Mouse (Mus musculus): ENCODE measurements at regions not wholly inside any gene's neighbourhood (a gene's known extent, or its start where the extent isn't known, plus 50 kb on each side); places are given as distances from the start of the nearest gene placed in this dataset.
A peak's percentile ranks its signal among the peaks of the same experiment; 100 is the strongest.

DNA sequence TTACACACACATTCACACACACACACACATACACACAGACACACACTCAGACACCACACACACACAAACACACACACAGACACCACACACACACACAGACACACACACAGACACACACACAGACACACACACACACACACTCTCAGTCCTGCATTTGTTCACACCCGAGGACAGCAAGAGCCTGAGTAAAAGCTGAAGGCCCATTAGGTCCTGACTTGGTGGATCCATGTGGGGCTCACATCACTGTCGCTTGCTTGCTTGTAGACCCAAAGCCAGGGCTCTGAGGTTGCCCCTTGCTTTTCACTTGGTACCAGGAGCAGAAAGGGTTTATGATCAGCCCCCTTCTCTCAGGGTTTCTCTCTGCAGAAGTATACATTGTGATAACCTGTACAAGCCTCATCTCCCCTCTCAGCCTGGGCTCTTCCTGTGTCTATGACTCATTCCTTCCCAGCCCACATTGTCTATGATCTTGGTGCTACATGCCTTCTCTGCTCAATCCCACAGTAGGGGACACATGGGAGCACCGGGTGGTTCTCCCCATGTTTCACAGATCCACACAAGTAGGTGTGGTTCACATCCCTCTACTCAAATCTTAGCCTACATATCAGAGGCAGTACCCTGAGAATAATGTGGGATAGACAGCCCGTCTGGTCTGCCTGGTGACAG lies 378.8 kb downstream of the Fam19a5 start:
- DNase-seq = no peak
- Histone ChIP-seq H3K4me3 (replicated peaks; ENCODE audit: extremely low read depth, low read depth, low read length) (no peak overlapping the region), H3K4me1 (ENCODE audit: control insufficient read depth, insufficient read depth, low read length) (no peaks in the 10 kb centered on the region)
- 63% methylated on average over 4 of the region's 4 CpGs for WGBS
- TF ChIP-seq POLR2A (IDR thresholded peaks at IDR 0.05; ENCODE audit: borderline replicate concordance, extremely low read depth, low read depth, low read length) (no peak), CTCF (IDR thresholded peaks at IDR 0.05; ENCODE audit: insufficient read depth, low read length) (no peak)

DNA sequence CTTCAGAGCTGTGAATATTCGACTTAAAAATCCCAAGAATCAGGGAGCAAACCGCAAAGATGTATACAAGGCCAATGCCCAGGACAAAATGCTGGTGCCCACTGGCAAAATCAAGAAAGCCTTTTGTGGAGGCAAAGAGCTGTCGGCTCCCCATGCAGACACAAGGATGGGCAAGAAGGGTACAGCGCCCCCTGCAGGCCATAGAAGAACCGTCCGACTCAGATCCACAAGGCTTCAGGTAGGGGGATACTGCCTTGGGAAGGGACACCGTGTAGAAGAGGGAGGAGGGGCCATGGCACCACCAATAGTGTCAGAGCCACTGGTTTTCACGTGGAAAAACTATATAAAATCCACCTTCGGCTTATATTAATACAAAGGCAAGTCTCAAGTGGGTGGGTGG lies 379.8 kb downstream of the Fam19a5 start:
- H3K4me1 ChIP-seq (ENCODE audit: control insufficient read depth, insufficient read depth, low read length) = no peaks in the 10 kb centered on the region
- TF ChIP-seq POLR2A (IDR thresholded peaks at IDR 0.05; ENCODE audit: borderline replicate concordance, extremely low read depth, low read depth, low read length) (no peak), CTCF (IDR thresholded peaks at IDR 0.05; ENCODE audit: insufficient read depth, low read length) (no peak)
- no peak overlapping the region for H3K4me3 ChIP-seq (replicated peaks; ENCODE audit: extremely low read depth, low read depth, low read length)
- DNase-seq = no peak
- WGBS = 41% methylated on average over 9 of the region's 9 CpGs

GRCm38 (mm10) chr15:87936041-87936440 lies 391.9 kb downstream of the Fam19a5 start:
- Histone ChIP-seq H3K4me3 (replicated peaks; ENCODE audit: extremely low read depth, low read depth, low read length) (no peak overlapping the region), H3K4me1 (ENCODE audit: control insufficient read depth, insufficient read depth, low read length) (no peaks in the 10 kb centered on the region)
- 65% methylated on average over 6 of the region's 6 CpGs for whole genome bisulfite sequencing
- TF ChIP-seq POLR2A (IDR thresholded peaks at IDR 0.05; ENCODE audit: borderline replicate concordance, extremely low read depth, low read depth, low read length) (no peak), CTCF (IDR thresholded peaks at IDR 0.05; ENCODE audit: insufficient read depth, low read length) (no peak)
- no peak for DNase-seq

DNA sequence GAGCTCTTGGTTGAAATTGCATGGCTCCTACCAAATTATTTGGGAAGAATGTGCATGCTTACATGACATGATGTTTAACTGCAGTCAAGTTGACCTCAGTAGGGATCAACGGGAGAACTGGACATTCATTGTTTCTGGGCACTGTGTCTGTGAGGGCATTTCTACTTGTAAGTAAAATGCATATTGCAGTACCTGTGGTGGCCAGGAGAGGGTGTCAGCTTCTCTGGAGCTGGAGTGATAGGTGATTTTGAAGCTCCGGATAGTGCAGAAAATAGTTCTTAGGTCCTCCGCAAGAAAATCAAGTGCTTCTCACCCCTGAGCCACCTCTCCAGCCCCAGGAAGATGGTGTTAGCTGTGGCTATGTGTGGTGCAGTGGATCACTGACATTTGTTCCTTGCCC lies 396.7 kb downstream of the Fam19a5 start:
- no peaks in the 10 kb centered on the region for H3K4me1 ChIP-seq (ENCODE audit: control insufficient read depth, insufficient read depth, low read length)
- TF ChIP-seq POLR2A (IDR thresholded peaks at IDR 0.05; ENCODE audit: borderline replicate concordance, extremely low read depth, low read depth, low read length) = no peak
- peak; percentile 23; the same call in 1 of the 2 replicates for TF ChIP-seq CTCF (IDR thresholded peaks at IDR 0.05; ENCODE audit: insufficient read depth, low read length)
- DNase-seq = no peak
- no peak overlapping the region for H3K4me3 ChIP-seq (replicated peaks; ENCODE audit: extremely low read depth, low read depth, low read length)
- 48% methylated on average over 3 of the region's 3 CpGs for WGBS

DNA sequence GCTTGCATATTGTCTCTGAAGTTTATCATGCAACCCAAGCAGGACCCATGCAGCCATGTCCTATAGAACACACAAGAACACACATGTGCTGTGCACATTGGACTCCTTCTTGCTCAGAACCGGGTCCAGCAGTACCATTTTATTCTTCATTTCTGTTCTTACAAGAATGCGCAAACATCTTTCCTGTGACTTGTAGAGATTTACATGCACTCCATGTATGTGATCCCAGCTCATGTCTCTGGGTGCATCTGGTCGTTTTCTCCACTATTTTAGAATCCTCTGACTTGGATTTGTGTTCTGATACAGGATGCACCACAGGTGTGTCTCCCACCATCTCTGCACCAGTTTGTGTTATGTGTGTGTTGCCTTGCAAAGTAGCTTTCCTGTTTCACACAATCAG lies 408.4 kb downstream of the Fam19a5 start:
- DNase-seq = no peak
- Histone ChIP-seq H3K4me1 (ENCODE audit: control insufficient read depth, insufficient read depth, low read length) (no peaks in the 10 kb centered on the region), H3K4me3 (replicated peaks; ENCODE audit: extremely low read depth, low read depth, low read length) (no peak overlapping the region)
- WGBS = 68% methylated on average over 3 of the region's 3 CpGs
- TF ChIP-seq POLR2A (IDR thresholded peaks at IDR 0.05; ENCODE audit: borderline replicate concordance, extremely low read depth, low read depth, low read length) (no peak), CTCF (IDR thresholded peaks at IDR 0.05; ENCODE audit: insufficient read depth, low read length) (no peak)

- WGBS = 35% methylated on average over 5 of the region's 5 CpGs
- Histone ChIP-seq H3K4me1 (ENCODE audit: control insufficient read depth, insufficient read depth, low read length) (no peaks in the 10 kb centered on the region), H3K4me3 (replicated peaks; ENCODE audit: extremely low read depth, low read depth, low read length) (no peak overlapping the region)
- no peak for DNase-seq
- TF ChIP-seq POLR2A (IDR thresholded peaks at IDR 0.05; ENCODE audit: borderline replicate concordance, extremely low read depth, low read depth, low read length) (no peak), CTCF (IDR thresholded peaks at IDR 0.05; ENCODE audit: insufficient read depth, low read length) (no peak)
These were observed 411.7 kb downstream of the Fam19a5 start for GRCm38 (mm10) chr15:87955685-87956256.

GRCm38 (mm10) chr15:87958866-87959265 lies 414.8 kb downstream of the Fam19a5 start:
- DNase-seq = no peak
- WGBS = 65% methylated on average over 1 of the region's 1 CpGs
- H3K4me3 ChIP-seq (replicated peaks; ENCODE audit: extremely low read depth, low read depth, low read length) = no peak overlapping the region
- no peak for TF ChIP-seq POLR2A (IDR thresholded peaks at IDR 0.05; ENCODE audit: borderline replicate concordance, extremely low read depth, low read depth, low read length)
- no peak for TF ChIP-seq CTCF (IDR thresholded peaks at IDR 0.05; ENCODE audit: insufficient read depth, low read length)
- H3K4me1 ChIP-seq (ENCODE audit: control insufficient read depth, insufficient read depth, low read length) = no peaks in the 10 kb centered on the region

- Histone ChIP-seq H3K4me1 (ENCODE audit: control insufficient read depth, insufficient read depth, low read length) (no peaks in the 10 kb centered on the region), H3K4me3 (replicated peaks; ENCODE audit: extremely low read depth, low read depth, low read length) (no peak overlapping the region)
- DNase-seq = no peak
- WGBS = 70% methylated on average over 6 of the region's 6 CpGs
- TF ChIP-seq POLR2A (IDR thresholded peaks at IDR 0.05; ENCODE audit: borderline replicate concordance, extremely low read depth, low read depth, low read length) (no peak), CTCF (IDR thresholded peaks at IDR 0.05; ENCODE audit: insufficient read depth, low read length) (no peak)
These were observed 428.5 kb downstream of the Fam19a5 start for GRCm38 (mm10) chr15:87972641-87973040.

GRCm38 (mm10) chr15:87987322-87987985 lies 443.4 kb downstream of the Fam19a5 start:
- TF ChIP-seq POLR2A (IDR thresholded peaks at IDR 0.05; ENCODE audit: borderline replicate concordance, extremely low read depth, low read depth, low read length) = no peak
- Histone ChIP-seq H3K4me3 (replicated peaks; ENCODE audit: extremely low read depth, low read depth, low read length) (no peak overlapping the region), H3K4me1 (ENCODE audit: control insufficient read depth, insufficient read depth, low read length) (no peaks in the 10 kb centered on the region)
- DNase-seq = no peak
- 49% methylated on average over 5 of the region's 5 CpGs for WGBS

DNA sequence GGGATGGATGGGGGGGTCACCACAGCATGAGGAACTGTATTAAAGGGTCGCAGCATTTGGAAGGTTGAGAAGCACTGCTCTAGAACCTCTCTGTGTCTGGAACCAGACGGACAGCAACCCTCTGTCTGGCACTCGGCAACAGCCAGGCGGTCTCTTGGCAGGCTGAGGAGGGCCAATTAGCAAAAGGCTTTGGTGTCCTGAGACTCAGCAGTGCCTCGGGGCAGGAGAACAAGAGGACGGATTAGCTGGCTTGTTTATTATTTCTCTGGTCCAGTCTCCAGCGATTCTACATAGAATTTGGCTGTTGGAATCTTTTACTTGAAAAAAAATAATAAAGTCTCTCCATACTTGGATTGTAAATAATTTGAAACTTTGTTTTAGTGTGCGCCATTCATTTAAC lies 450.4 kb downstream of the Fam19a5 start:
- no peak for TF ChIP-seq POLR2A (IDR thresholded peaks at IDR 0.05; ENCODE audit: borderline replicate concordance, extremely low read depth, low read depth, low read length)
- TF ChIP-seq CTCF (IDR thresholded peaks at IDR 0.05; ENCODE audit: insufficient read depth, low read length) = no peak
- DNase-seq = no peak
- Histone ChIP-seq H3K4me1 (ENCODE audit: control insufficient read depth, insufficient read depth, low read length) (no peaks in the 10 kb centered on the region), H3K4me3 (replicated peaks; ENCODE audit: extremely low read depth, low read depth, low read length) (no peak overlapping the region)
- WGBS = 61% methylated on average over 8 of the region's 8 CpGs
